Mouse (Mus musculus) midbrain, postnatal 0 days (tissue): ENCODE results near the gene Calcrl. TPM values are rescaled to one million over a fixed set of nuclear protein-coding genes. Genes with fewer than 3 reads are reported as not detected.

Source experiments
- ATAC-seq: fragments of 200-750 bp; cut with Nextera tagmentation; 2 replicates; pipeline ENCODE4 v1.8.0; 2017; ENCODE audit warnings: moderate number of reproducible peaks, mild to moderate bottlenecking, moderate TSS enrichment, moderate library complexity; ENCODE audit not compliant: low FRiP score
- DNase-seq: peaks from one replicate; pipeline ENCODE4 v3.0.0-alpha.2; 2015; ENCODE audit warnings: low spot score
- H3K27ac ChIP-seq: fragments of 300-500 bp; sonication (generic); 2 replicates; pipeline ENCODE4 v1.5.1; 2014; ENCODE audit warnings: low read depth, mild to moderate bottlenecking, low read length, mixed read lengths
- H3K27me3 ChIP-seq: fragments of 300-500 bp; sonication (generic); 2 replicates; pipeline ENCODE4 v1.6.1; 2014; ENCODE audit warnings: low read length, control low read depth, mixed read lengths; ENCODE audit not compliant: insufficient read depth
- H3K36me3 ChIP-seq: fragments of 300-500 bp; sonication (generic); 2 replicates; pipeline ENCODE4 v1.6.1; 2014; ENCODE audit warnings: low read length, control low read depth, mixed read lengths; ENCODE audit not compliant: insufficient read depth
- H3K4me1 ChIP-seq: fragments of 300-500 bp; sonication (generic); 2 replicates; pipeline ENCODE4 v1.6.1; 2014; ENCODE audit warnings: mild to moderate bottlenecking, control low read depth, antibody characterized with exemption, low read length, mixed read lengths; ENCODE audit not compliant: insufficient read depth
- H3K4me2 ChIP-seq: fragments of 300-500 bp; sonication (generic); 2 replicates; pipeline ENCODE4 v1.6.1; 2014; ENCODE audit warnings: low read depth, mild to moderate bottlenecking, low read length, mixed read lengths; ENCODE audit not compliant: poor library complexity, severe bottlenecking
- H3K4me3 ChIP-seq: fragments of 300-500 bp; sonication (generic); 2 replicates; pipeline ENCODE4 v1.5.1; 2014; ENCODE audit warnings: low read depth, mild to moderate bottlenecking, low read length, moderate library complexity
- H3K9ac ChIP-seq: fragments of 300-500 bp; sonication (generic); replicated peaks from 2 replicates; pipeline ENCODE4 v1.6.1; 2014; ENCODE audit warnings: mild to moderate bottlenecking, low read length, moderate library complexity, mixed read lengths; ENCODE audit not compliant: poor library complexity, severe bottlenecking
- H3K9me3 ChIP-seq: fragments of 300-500 bp; sonication (generic); 2 replicates; pipeline ENCODE4 v1.6.1; 2016; ENCODE audit warnings: low read length, control low read depth
- CTCF ChIP-seq: IDR thresholded peaks from 2 replicates; pipeline ENCODE4 v1.5.1; 2016; ENCODE audit warnings: antibody characterized with exemption, mild to moderate bottlenecking
- WGBS: fragments of 180-500 bp; shearing (Covaris S2); extraction: QIAGEN DNeasy Blood & Tissue Kit; methylation state at CpG from one replicate; pipeline ENCODE4 v1.1.7; 2014; 5-methylcytosine and 5-hydroxymethylcytosine counted together
- polyA plus RNA-seq: library from polyadenylated mRNA; unstranded; fragments of >200 nt; fragmentation: Nextera tagmentation; extraction: Ambion mirVana; gene quantifications from 2 replicates; pipeline ENCODE4 v1.2.1, GENCODE M21; 2015
- total RNA-seq: library from RNA; depleted of rRNA; stranded (reverse); fragments of >200 nt; gene quantifications from 2 replicates; pipeline ENCODE4 v1.2.3, GENCODE M21; 2014; rRNA removed

Calcrl gene
- 11.0 and 19.5 TPM in 2 replicates for total RNA-seq
- 6.0 TPM in 2 replicates for polyA plus RNA-seq

GRCm38 (mm10) chr2:84425138-84425537 lies at the start of gene Calcrl:
Gene Calcrl, minus strand, starts transcription at chr2:84425411.
- H3K27me3 ChIP-seq: no peaks in the 10 kb centered on the region
- H3K4me2 ChIP-seq: peak within 1 kb of the TSS; percentile 66
- 1% methylated on average over 10 of the region's 10 CpGs for WGBS
- peak; percentile 58 for DNase-seq
- H3K4me1 ChIP-seq: no peaks in the 10 kb centered on the region
- H3K9me3 ChIP-seq: no peaks in the 10 kb centered on the region
- 0 out of 2 replicates have a peak, but pooled peaks have one; percentile 47 for ATAC-seq
- no peak for TF ChIP-seq CTCF
- peak within 1 kb of the TSS; percentile 35 for H3K4me3 ChIP-seq
- no peaks in the 10 kb centered on the region for H3K36me3 ChIP-seq
- H3K9ac ChIP-seq: peak within 1 kb of the TSS; percentile 46; the same call in 1 of the 2 replicates
- H3K27ac ChIP-seq: no peak within 1 kb of the TSS

- no peak overlapping the region for H3K27ac ChIP-seq
- H3K4me3 ChIP-seq: no peak overlapping the region
- no peaks in the 10 kb centered on the region for H3K27me3 ChIP-seq
- H3K4me1 ChIP-seq: no peaks in the 10 kb centered on the region
- WGBS: 13% methylated on average over 6 of the region's 6 CpGs
- no peak overlapping the region for H3K9ac ChIP-seq
- no peak for ATAC-seq
- H3K4me2 ChIP-seq: no peak overlapping the region
- no peak for TF ChIP-seq CTCF
- no peak for DNase-seq
- H3K9me3 ChIP-seq: no peaks in the 10 kb centered on the region
- H3K36me3 ChIP-seq: no peaks in the 10 kb centered on the region
Measured at GRCm38 (mm10) chr2:84474651-84475050, 49.4 kb upstream of the Calcrl start.

DNA sequence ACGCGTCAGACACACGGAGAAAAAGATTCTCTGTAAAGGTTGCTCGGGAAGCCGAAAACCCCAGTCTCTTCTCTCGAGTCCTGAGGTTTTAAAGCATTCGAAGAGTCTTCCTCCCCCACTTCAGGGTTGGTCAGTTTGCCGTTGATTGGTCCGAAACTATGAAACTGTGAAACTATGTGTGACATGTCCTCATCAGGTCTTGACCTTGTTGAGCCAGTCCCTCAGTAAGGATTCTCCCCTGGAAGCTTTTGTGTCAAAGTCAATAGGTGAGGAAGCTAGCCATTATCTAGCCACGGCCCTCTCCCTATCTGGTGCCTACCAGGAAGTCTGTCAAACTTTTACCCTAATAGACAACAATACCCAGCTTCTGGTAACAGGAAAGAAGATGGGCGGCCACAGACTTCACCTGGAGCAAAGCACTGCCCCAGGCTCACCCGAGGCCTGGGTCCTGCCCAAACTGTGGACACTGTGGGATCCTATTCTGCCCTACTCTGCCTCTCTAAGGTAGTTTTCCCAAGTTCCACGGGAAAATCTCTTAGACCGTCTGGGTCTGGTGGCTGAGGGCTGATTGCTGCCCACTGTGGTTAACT lies 48.8 kb upstream of the Calcrl start:
- Histone ChIP-seq H3K36me3 (no peaks in the 10 kb centered on the region), H3K4me1 (no peaks in the 10 kb centered on the region), H3K9me3 (no peaks in the 10 kb centered on the region), H3K27me3 (no peaks in the 10 kb centered on the region), H3K27ac (no peak overlapping the region), H3K4me2 (no peak overlapping the region), H3K9ac (no peak overlapping the region), H3K4me3 (no peak overlapping the region)
- ATAC-seq (no peak), DNase-seq (no peak)
- no peak for TF ChIP-seq CTCF
- 72% methylated on average over 14 of the region's 14 CpGs for WGBS

GRCm38 (mm10) chr2:84467391-84467790 lies 42.2 kb upstream of the Calcrl start:
- H3K9ac ChIP-seq: no peak overlapping the region
- H3K4me2 ChIP-seq: no peak overlapping the region
- no peaks in the 10 kb centered on the region for H3K36me3 ChIP-seq
- no peak overlapping the region for H3K27ac ChIP-seq
- H3K9me3 ChIP-seq: no peaks in the 10 kb centered on the region
- no peak for ATAC-seq
- no peak overlapping the region for H3K4me3 ChIP-seq
- WGBS: 89% methylated on average over 4 of the region's 4 CpGs
- H3K4me1 ChIP-seq: no peaks in the 10 kb centered on the region
- no peak for TF ChIP-seq CTCF
- H3K27me3 ChIP-seq: no peaks in the 10 kb centered on the region
- DNase-seq: no peak

DNA sequence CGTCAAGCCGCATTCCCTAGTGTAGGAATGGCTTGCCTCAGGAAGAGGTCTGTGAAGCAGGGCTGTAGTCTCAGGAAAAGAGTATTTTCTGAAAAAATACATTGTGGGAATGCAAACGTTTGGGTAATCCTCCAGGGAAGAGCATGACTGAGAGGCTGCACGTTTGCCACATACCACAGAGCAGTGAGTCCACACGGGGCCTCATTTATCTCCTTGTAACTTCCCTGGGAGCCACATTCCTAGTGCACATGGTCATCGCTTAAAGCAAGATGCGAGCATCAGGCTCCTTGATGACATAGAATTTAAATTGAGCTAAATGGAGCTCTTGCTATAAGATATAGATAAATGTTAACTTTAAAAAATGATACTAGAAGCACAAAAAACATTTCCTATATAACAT lies 39.7 kb upstream of the Calcrl start:
- no peaks in the 10 kb centered on the region for H3K36me3 ChIP-seq
- H3K27me3 ChIP-seq: no peaks in the 10 kb centered on the region
- 48% methylated on average over 7 of the region's 7 CpGs for WGBS
- H3K4me1 ChIP-seq: no peaks in the 10 kb centered on the region
- no peak for ATAC-seq
- no peak overlapping the region for H3K4me2 ChIP-seq
- no peak overlapping the region for H3K4me3 ChIP-seq
- no peak overlapping the region for H3K27ac ChIP-seq
- no peak for DNase-seq
- no peaks in the 10 kb centered on the region for H3K9me3 ChIP-seq
- TF ChIP-seq CTCF: no peak
- no peak overlapping the region for H3K9ac ChIP-seq

GRCm38 (mm10) chr2:84462411-84462810 lies 37.2 kb upstream of the Calcrl start:
- 94% methylated on average over 3 of the region's 3 CpGs for WGBS
- H3K4me1 ChIP-seq: no peaks in the 10 kb centered on the region

More at GRCm38 (mm10) chr2:84462411-84462810, 37.2 kb upstream of the Calcrl start:
- Histone ChIP-seq H3K9me3 (no peaks in the 10 kb centered on the region), H3K36me3 (no peaks in the 10 kb centered on the region), H3K4me2 (no peak overlapping the region), H3K27ac (no peak overlapping the region), H3K4me3 (no peak overlapping the region), H3K27me3 (no peaks in the 10 kb centered on the region), H3K9ac (no peak overlapping the region)
- ATAC-seq (no peak), DNase-seq (no peak)
- TF ChIP-seq CTCF: no peak
